Mouse (Mus musculus): ENCODE results near the gene Ppp1r14d. TPM values are rescaled to one million over a fixed set of nuclear protein-coding genes. Genes with fewer than 3 reads are reported as not detected.

Ppp1r14d gene
- polyA plus RNA-seq, 1 experiment from 2014 or later = not detected

DNA sequence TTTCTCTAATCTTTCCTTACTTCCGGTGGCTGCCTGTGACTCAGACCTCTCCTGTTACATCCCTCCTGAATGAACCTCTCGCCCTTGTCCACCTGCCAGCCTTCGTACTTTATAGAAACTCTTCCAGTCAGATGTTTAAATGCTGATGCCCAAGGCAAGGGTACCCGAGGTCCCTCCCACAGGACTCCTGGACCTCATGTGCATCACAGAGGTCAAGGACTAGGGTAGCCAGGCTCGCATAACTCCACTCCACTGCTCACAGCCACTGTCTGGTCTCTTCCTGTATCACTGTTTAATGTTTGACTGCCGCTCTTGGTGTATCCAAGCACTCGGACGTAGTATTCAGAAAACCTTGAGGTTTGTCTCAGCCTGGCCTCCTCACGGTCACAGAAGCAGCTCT is 12.8 kb upstream of the Ppp1r14d start:
- no peak overlapping the region for H3K9ac ChIP-seq (replicated peaks; ENCODE audit: low read length)
- no peak overlapping the region for H3K4me3 ChIP-seq (ENCODE audit: low read depth, low read length)
- WGBS = 77% methylated on average over 9 of the region's 9 CpGs
- ATAC-seq (replicated peaks; ENCODE audit: insufficient number of reproducible peaks, low FRiP score, low TSS enrichment, low read depth) (no peak), DNase-seq (ENCODE audit: low spot score) (no peak)
- H3K27ac ChIP-seq (replicated peaks; ENCODE audit: low read depth, low read length) = no peak overlapping the region
- H3K27me3 ChIP-seq (ENCODE audit: control insufficient read depth, insufficient read depth, low read length) = peaks cover 18% of the 10 kb centered on the region
- H3K4me2 ChIP-seq (ENCODE audit: low read depth, low read length) = no peak overlapping the region
- 0 out of 2 replicates have a peak, but pooled peaks cover under 1% of the 10 kb centered on the region for H3K4me1 ChIP-seq (ENCODE audit: control insufficient read depth, insufficient read depth, low read length)
- no peaks in the 10 kb centered on the region for H3K9me3 ChIP-seq (replicated peaks; ENCODE audit: control insufficient read depth, low read length)
- H3K36me3 ChIP-seq (replicated peaks; ENCODE audit: control insufficient read depth, insufficient read depth, low read depth, low read length) = no peaks in the 10 kb centered on the region

DNA sequence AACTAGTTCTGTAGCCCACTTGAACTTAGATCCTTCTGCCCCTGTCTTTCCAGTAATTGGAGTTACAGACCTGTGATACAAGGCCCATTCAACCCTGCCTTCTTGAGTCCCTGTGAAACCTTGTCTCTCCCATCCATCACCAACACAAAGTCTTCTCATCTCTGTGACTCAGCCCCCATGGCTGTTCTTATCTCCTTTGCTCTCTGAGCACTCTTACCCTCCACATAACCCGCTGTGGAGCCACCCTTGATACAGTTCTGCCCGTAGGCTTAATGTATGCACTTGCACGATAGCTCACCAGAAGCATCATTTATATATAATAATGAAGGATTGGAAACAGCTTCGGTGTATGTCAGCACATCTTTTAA is 11.1 kb upstream of the Ppp1r14d start:
- H3K9ac ChIP-seq (replicated peaks; ENCODE audit: low read length) = no peak overlapping the region
- no peaks in the 10 kb centered on the region for H3K36me3 ChIP-seq (replicated peaks; ENCODE audit: control insufficient read depth, insufficient read depth, low read depth, low read length)
- no peak overlapping the region for H3K4me2 ChIP-seq (ENCODE audit: low read depth, low read length)
- no peak for DNase-seq (ENCODE audit: low spot score)
- no peak overlapping the region for H3K27ac ChIP-seq (replicated peaks; ENCODE audit: low read depth, low read length)
- WGBS = 89% methylated on average over 4 of the region's 4 CpGs
- ATAC-seq (replicated peaks; ENCODE audit: insufficient number of reproducible peaks, low FRiP score, low TSS enrichment, low read depth) = no peak
- H3K4me3 ChIP-seq (ENCODE audit: low read depth, low read length) = no peak overlapping the region
- no peaks in the 10 kb centered on the region for H3K9me3 ChIP-seq (replicated peaks; ENCODE audit: control insufficient read depth, low read length)
- peaks cover 35% of the 10 kb centered on the region for H3K27me3 ChIP-seq (ENCODE audit: control insufficient read depth, insufficient read depth, low read length)
- H3K4me1 ChIP-seq (ENCODE audit: control insufficient read depth, insufficient read depth, low read length) = 0 out of 2 replicates have a peak, but pooled peaks cover 5% of the 10 kb centered on the region

DNA sequence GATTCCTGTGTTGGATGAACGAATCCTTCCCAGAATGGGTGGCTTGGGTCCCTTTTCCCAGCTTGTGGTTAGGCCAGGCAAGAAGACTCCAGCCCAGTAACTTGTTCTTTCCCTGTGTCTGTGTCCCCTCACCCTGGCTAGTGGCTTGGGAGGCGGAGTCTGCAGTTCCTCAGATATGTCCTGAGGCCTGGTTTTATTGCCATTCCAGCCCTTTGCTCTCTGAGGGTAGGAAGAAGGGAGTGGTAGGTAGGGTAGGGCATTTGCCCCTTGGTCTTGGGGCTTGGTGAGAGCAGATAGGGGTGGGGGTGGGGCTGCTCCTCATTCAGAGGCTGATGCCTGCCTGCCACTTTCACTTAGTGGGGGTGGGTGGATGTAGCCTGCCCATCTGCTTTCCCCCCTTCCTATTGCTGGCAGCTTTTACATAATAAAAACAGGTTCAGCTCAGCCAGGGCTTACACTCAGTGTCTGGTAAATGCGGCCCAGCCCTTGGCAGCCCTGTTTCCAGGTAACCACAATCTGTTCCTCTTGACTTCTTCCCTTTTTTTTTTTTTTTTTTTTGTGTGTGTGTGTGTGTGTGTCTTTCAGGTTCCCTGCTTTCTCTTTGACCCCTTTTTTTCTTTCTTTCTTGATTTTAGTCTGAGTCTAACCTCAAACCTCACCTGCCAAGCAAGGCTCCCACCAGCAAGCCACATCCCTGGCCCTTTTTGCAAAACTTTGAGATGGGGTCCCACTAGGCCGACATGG is 10.5 kb upstream of the Ppp1r14d start:
- Histone ChIP-seq H3K9ac (replicated peaks; ENCODE audit: low read length) (no peak overlapping the region), H3K27me3 (ENCODE audit: control insufficient read depth, insufficient read depth, low read length) (peaks cover 35% of the 10 kb centered on the region)
- 69% methylated on average over 4 of the region's 4 CpGs for WGBS

GRCm38 (mm10) chr2:119238671-119239070 is 9.0 kb upstream of the Ppp1r14d start:
- Histone ChIP-seq H3K27ac (replicated peaks; ENCODE audit: low read depth, low read length) (no peak overlapping the region), H3K9ac (replicated peaks; ENCODE audit: low read length) (no peak overlapping the region), H3K27me3 (ENCODE audit: control insufficient read depth, insufficient read depth, low read length) (peaks cover 35% of the 10 kb centered on the region), H3K4me3 (ENCODE audit: low read depth, low read length) (no peak overlapping the region), H3K4me2 (ENCODE audit: low read depth, low read length) (no peak overlapping the region), H3K36me3 (replicated peaks; ENCODE audit: control insufficient read depth, insufficient read depth, low read depth, low read length) (no peaks in the 10 kb centered on the region), H3K4me1 (ENCODE audit: control insufficient read depth, insufficient read depth, low read length) (0 out of 2 replicates have a peak, but pooled peaks cover 5% of the 10 kb centered on the region), H3K9me3 (replicated peaks; ENCODE audit: control insufficient read depth, low read length) (no peaks in the 10 kb centered on the region)
- 52% methylated on average over 2 of the region's 2 CpGs for WGBS
- ATAC-seq (replicated peaks; ENCODE audit: insufficient number of reproducible peaks, low FRiP score, low TSS enrichment, low read depth) (no peak), DNase-seq (ENCODE audit: low spot score) (no peak)

More for the DNA sequence above, 10.5 kb upstream of the Ppp1r14d start:
- no peak overlapping the region for H3K4me2 ChIP-seq (ENCODE audit: low read depth, low read length)
- H3K9me3 ChIP-seq (replicated peaks; ENCODE audit: control insufficient read depth, low read length) = no peaks in the 10 kb centered on the region
- ATAC-seq (replicated peaks; ENCODE audit: insufficient number of reproducible peaks, low FRiP score, low TSS enrichment, low read depth) = no peak
- no peaks in the 10 kb centered on the region for H3K36me3 ChIP-seq (replicated peaks; ENCODE audit: control insufficient read depth, insufficient read depth, low read depth, low read length)
- H3K4me3 ChIP-seq (ENCODE audit: low read depth, low read length) = no peak overlapping the region
- no peak overlapping the region for H3K27ac ChIP-seq (replicated peaks; ENCODE audit: low read depth, low read length)
- H3K4me1 ChIP-seq (ENCODE audit: control insufficient read depth, insufficient read depth, low read length) = 0 out of 2 replicates have a peak, but pooled peaks cover 5% of the 10 kb centered on the region
- no peak for DNase-seq (ENCODE audit: low spot score)

DNA sequence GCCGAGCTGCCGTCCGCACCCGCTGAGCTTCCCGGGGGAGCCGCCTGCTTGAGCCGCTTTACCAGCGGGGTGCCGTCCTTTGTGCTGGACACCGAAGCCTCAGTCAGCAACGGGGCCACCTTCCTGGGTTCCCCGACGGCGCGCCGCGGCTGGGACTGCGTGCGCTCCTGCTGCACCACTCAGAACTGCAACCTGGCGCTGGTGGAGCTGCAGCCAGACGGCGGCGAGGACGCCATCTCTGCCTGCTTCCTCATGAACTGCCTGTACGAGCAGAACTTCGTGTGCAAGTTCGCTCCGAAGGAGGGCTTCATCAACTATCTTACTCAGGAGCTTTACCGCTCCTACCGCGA is 8.1 kb upstream of the Ppp1r14d start:
- Histone ChIP-seq H3K27ac (replicated peaks; ENCODE audit: low read depth, low read length) (no peak overlapping the region), H3K36me3 (replicated peaks; ENCODE audit: control insufficient read depth, insufficient read depth, low read depth, low read length) (no peaks in the 10 kb centered on the region), H3K4me3 (ENCODE audit: low read depth, low read length) (peak overlapping the region; percentile 40), H3K9ac (replicated peaks; ENCODE audit: low read length) (peak overlapping the region; percentile 40), H3K27me3 (ENCODE audit: control insufficient read depth, insufficient read depth, low read length) (peaks cover 35% of the 10 kb centered on the region), H3K9me3 (replicated peaks; ENCODE audit: control insufficient read depth, low read length) (no peaks in the 10 kb centered on the region), H3K4me2 (ENCODE audit: low read depth, low read length) (peak overlapping the region; percentile 71), H3K4me1 (ENCODE audit: control insufficient read depth, insufficient read depth, low read length) (0 out of 2 replicates have a peak, but pooled peaks cover 5% of the 10 kb centered on the region)
- DNase-seq (ENCODE audit: low spot score) (peak; percentile 30), ATAC-seq (replicated peaks; ENCODE audit: insufficient number of reproducible peaks, low FRiP score, low TSS enrichment, low read depth) (no peak)
- WGBS = under 1% methylated on average over 31 of the region's 31 CpGs

- no peaks in the 10 kb centered on the region for H3K36me3 ChIP-seq (replicated peaks; ENCODE audit: control insufficient read depth, insufficient read depth, low read depth, low read length)
- H3K27me3 ChIP-seq (ENCODE audit: control insufficient read depth, insufficient read depth, low read length) = peaks cover 35% of the 10 kb centered on the region
Measured at GRCm38 (mm10) chr2:119237210-119237870, 7.6 kb upstream of the Ppp1r14d start, which contains the start of gene Spint1. TSS of gene Spint1 (plus strand) at chr2:119237362.

DNA sequence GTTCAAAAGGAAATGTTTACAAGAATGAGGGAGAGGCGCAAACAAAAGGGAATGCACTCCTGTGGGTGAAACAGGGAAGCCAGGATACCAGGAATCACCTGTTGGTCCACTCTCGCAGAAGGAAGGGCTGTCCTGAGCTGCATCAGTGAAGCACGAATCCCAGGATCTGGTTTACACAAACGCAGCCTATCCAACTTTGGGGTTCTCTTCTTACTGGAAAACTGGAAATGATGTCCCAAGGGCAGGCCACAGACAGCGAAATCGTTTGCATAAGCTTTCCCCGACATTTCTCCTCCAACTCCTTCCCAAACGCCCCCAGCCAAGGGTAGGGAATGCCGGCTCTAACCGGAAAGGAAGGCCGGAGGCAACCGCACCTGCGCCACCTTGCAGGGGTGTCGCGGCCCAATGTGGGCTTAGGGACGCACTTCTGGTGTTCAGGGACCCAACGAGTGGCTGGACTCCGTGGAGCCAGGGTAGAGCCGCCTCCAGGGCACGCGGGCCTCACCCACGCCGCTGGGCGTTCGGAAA is 7.0 kb upstream of the Ppp1r14d start:
- Histone ChIP-seq H3K4me2 (ENCODE audit: low read depth, low read length) (peak overlapping the region; percentile 71), H3K9me3 (replicated peaks; ENCODE audit: control insufficient read depth, low read length) (no peaks in the 10 kb centered on the region), H3K4me3 (ENCODE audit: low read depth, low read length) (peak overlapping the region; percentile 40), H3K36me3 (replicated peaks; ENCODE audit: control insufficient read depth, insufficient read depth, low read depth, low read length) (no peaks in the 10 kb centered on the region), H3K27ac (replicated peaks; ENCODE audit: low read depth, low read length) (no peak overlapping the region), H3K9ac (replicated peaks; ENCODE audit: low read length) (peak overlapping the region; percentile 40; the same call in 1 of the 2 replicates), H3K4me1 (ENCODE audit: control insufficient read depth, insufficient read depth, low read length) (0 out of 2 replicates have a peak, but pooled peaks cover 5% of the 10 kb centered on the region), H3K27me3 (ENCODE audit: control insufficient read depth, insufficient read depth, low read length) (peaks cover 35% of the 10 kb centered on the region)
- ATAC-seq (replicated peaks; ENCODE audit: insufficient number of reproducible peaks, low FRiP score, low TSS enrichment, low read depth) (no peak; the same call in 1 of the 2 replicates), DNase-seq (ENCODE audit: low spot score) (no peak)
- WGBS = 5% methylated on average over 25 of the region's 25 CpGs

More at GRCm38 (mm10) chr2:119237210-119237870, 7.6 kb upstream of the Ppp1r14d start, which contains the start of gene Spint1:
- H3K4me1 ChIP-seq (ENCODE audit: control insufficient read depth, insufficient read depth, low read length) = 0 out of 2 replicates have a peak, but pooled peaks cover 5% of the 10 kb centered on the region
- DNase-seq (ENCODE audit: low spot score) (peak; percentile 10), ATAC-seq (replicated peaks; ENCODE audit: insufficient number of reproducible peaks, low FRiP score, low TSS enrichment, low read depth) (peak; percentile 45; the same call in 1 of the 2 replicates)
- peak within 1 kb of the TSS; percentile 40 for H3K4me3 ChIP-seq (ENCODE audit: low read depth, low read length)
- 1% methylated on average over 65 of the region's 73 CpGs for WGBS
- H3K9ac ChIP-seq (replicated peaks; ENCODE audit: low read length) = peak within 1 kb of the TSS; percentile 40
- no peak within 1 kb of the TSS for H3K27ac ChIP-seq (replicated peaks; ENCODE audit: low read depth, low read length)
- no peaks in the 10 kb centered on the region for H3K9me3 ChIP-seq (replicated peaks; ENCODE audit: control insufficient read depth, low read length)
- H3K4me2 ChIP-seq (ENCODE audit: low read depth, low read length) = peak within 1 kb of the TSS; percentile 71
